Mouse (Mus musculus): Measurements from ENCODE around the gene Ing5.
"Not testable (repeated sequence)": the region's sequence is repeated elsewhere in the genome, so short reads cannot be mapped to it uniquely, and the experiment has no call there.

- TF ChIP-seq POLR2A, CTCF (IDR thresholded peaks at IDR 0.05; ENCODE audit: extremely low read depth, insufficient read depth, low read length): not testable (repeated sequence)
Measured at GRCm38 (mm10) chr1:93763531-93763930, 40.2 kb upstream of the Ing5 start.

Data from cortical plate, adult 2 months (tissue).